Mouse (Mus musculus): Measurements from ENCODE around the gene Galnt11.

DNA sequence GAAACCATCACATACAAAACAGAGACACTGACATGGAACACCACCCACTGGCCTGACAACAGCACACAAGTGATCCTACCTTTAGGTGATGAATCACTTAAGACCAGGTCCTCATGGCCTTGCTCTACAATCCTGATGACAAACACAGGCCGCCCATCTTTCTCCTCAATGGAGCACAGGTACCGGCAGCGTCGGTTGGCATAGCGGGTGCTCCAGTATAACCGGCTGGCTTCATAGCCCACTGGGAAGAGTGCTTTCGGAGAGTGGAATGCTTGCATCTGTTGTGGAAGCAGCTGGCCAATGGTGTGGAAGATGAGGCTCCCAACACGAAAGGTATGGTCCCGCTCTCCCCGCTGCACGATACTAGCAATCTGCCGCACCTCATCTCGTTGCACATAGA is 62.3 kb downstream of the Galnt11 start:
- TF ChIP-seq CTCF (IDR thresholded peaks at IDR 0.05; ENCODE audit: extremely low read depth, insufficient read depth, low read length) = no peak
- TF ChIP-seq POLR2A (IDR thresholded peaks at IDR 0.05; ENCODE audit: extremely low read depth, insufficient read depth, low read length) = no peak

Measured in cortical plate, adult 2 months (tissue).